Mouse (Mus musculus) forebrain, embryonic 15.5 days (tissue): ENCODE measurements at regions not wholly inside any gene's neighbourhood (a gene's known extent, or its start where the extent isn't known, plus 50 kb on each side); places are given as distances from the start of the nearest gene placed in this dataset.

Source experiments
- ATAC-seq: fragments of 200-750 bp; cut with Nextera tagmentation; replicated peaks from 2 replicates; pipeline ENCODE4 v1.8.0; 2017; ENCODE audit warnings: mild to moderate bottlenecking, moderate TSS enrichment, moderate library complexity
- H3K27ac ChIP-seq: fragments of 300-500 bp; sonication (generic); replicated peaks from 2 replicates; pipeline ENCODE4 v1.5.1; 2015; ENCODE audit warnings: mild to moderate bottlenecking, inconsistent platforms
- H3K27me3 ChIP-seq: fragments of 300-500 bp; sonication (generic); 2 replicates; pipeline ENCODE4 v1.6.1; 2015; ENCODE audit warnings: inconsistent platforms
- H3K36me3 ChIP-seq: fragments of 300-500 bp; sonication (generic); 2 replicates; pipeline ENCODE4 v1.6.1; 2015; ENCODE audit warnings: mild to moderate bottlenecking, inconsistent platforms
- H3K4me1 ChIP-seq: fragments of 300-500 bp; sonication (generic); 2 replicates; pipeline ENCODE4 v1.6.1; 2015; ENCODE audit warnings: inconsistent platforms
- H3K4me2 ChIP-seq: fragments of 300-500 bp; sonication (generic); replicated peaks from 2 replicates; pipeline ENCODE4 v1.6.1; 2015; ENCODE audit warnings: mild to moderate bottlenecking, inconsistent platforms
- H3K4me3 ChIP-seq: fragments of 300-500 bp; sonication (generic); 2 replicates; pipeline ENCODE4 v1.5.1; 2015; ENCODE audit warnings: mild to moderate bottlenecking, inconsistent platforms
- H3K9ac ChIP-seq: fragments of 300-500 bp; sonication (generic); replicated peaks from 2 replicates; pipeline ENCODE4 v1.6.1; 2015; ENCODE audit warnings: mild to moderate bottlenecking, inconsistent platforms
- H3K9me3 ChIP-seq: fragments of 300-500 bp; sonication (generic); 2 replicates; pipeline ENCODE4 v1.6.1; 2016; ENCODE audit warnings: inconsistent platforms
- WGBS: fragments of 180-500 bp; shearing (Covaris S2); methylation state at CpG from one replicate; pipeline ENCODE4 v1.1.7; 2015; ENCODE audit warnings: mixed read lengths; 5-methylcytosine and 5-hydroxymethylcytosine counted together

DNA sequence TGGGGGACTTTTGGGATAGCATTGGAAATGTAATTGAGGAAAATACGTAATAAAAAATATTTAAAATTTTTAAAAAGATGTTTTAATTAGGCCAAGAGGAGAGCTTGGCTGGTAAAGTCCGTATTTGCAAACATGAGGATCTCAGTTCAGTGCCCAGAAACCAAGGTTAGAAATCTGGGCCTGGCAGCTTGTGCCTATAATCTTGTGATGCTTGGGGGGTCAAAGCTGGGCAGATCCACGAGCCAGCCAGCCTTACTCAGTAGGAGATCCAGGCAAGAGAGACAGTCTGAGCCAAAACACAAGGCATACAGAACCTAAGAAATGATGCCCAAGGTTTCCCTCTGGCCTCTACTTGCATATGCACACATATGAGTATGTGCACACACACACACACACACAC, 54.1 kb upstream of the Cxadr start:
- H3K9ac ChIP-seq, result no peak overlapping the region
- no peaks in the 10 kb centered on the region for H3K9me3 ChIP-seq
- ATAC-seq, result no peak
- H3K4me1 ChIP-seq, result peaks cover 6% of the 10 kb centered on the region; the same call in 1 of the 2 replicates
- no peak overlapping the region for H3K4me2 ChIP-seq
- H3K36me3 ChIP-seq, result no peaks in the 10 kb centered on the region
- no peaks in the 10 kb centered on the region for H3K27me3 ChIP-seq
- 73% methylated on average over 3 of the region's 3 CpGs for WGBS
- H3K4me3 ChIP-seq, result no peak overlapping the region
- no peak overlapping the region for H3K27ac ChIP-seq

DNA sequence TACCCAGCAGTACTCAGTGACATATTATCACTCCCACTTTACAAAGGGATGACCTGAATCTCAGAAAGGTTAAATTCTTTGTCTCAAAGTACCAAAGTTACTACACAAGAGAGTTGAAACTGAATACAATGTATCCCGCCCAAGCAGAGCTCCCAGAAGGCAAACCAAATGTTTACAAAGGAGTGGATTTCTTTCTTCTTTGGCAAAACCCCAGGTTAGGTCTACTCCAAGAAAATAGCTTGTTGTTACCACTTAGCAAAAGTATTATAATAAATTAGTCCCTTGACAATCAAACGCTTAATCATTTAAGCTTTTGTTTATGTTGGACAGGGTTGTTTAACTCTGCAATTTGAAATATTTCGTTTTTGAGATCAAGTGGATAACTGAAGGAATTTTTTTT, 58.6 kb upstream of the Cxadr start:
- no peak overlapping the region for H3K9ac ChIP-seq
- H3K4me1 ChIP-seq, result peaks cover 6% of the 10 kb centered on the region
- H3K4me3 ChIP-seq, result no peak overlapping the region
- H3K4me2 ChIP-seq, result no peak overlapping the region
- H3K27me3 ChIP-seq, result no peaks in the 10 kb centered on the region
- no peaks in the 10 kb centered on the region for H3K36me3 ChIP-seq
- no peak overlapping the region for H3K27ac ChIP-seq
- ATAC-seq, result no peak
- no peaks in the 10 kb centered on the region for H3K9me3 ChIP-seq
- 90% methylated on average over 3 of the region's 3 CpGs for WGBS

GRCm38 (mm10) chr16:78240152-78240551, 61.1 kb upstream of the Cxadr start:
- Histone ChIP-seq H3K9me3 (no peaks in the 10 kb centered on the region), H3K27me3 (no peaks in the 10 kb centered on the region), H3K27ac (no peak overlapping the region), H3K4me1 (peaks cover 16% of the 10 kb centered on the region), H3K4me2 (no peak overlapping the region), H3K36me3 (no peaks in the 10 kb centered on the region), H3K9ac (no peak overlapping the region), H3K4me3 (no peak overlapping the region)
- no peak for ATAC-seq
- 86% methylated on average over 4 of the region's 4 CpGs for WGBS

- Histone ChIP-seq H3K27me3 (no peaks in the 10 kb centered on the region), H3K9me3 (no peaks in the 10 kb centered on the region), H3K4me2 (peak overlapping the region; percentile 71), H3K9ac (peak overlapping the region; percentile 61), H3K27ac (peak overlapping the region; percentile 89), H3K36me3 (no peaks in the 10 kb centered on the region), H3K4me3 (peak overlapping the region; percentile 44), H3K4me1 (peaks cover 16% of the 10 kb centered on the region)
- peak; percentile 77 for ATAC-seq
- under 1% methylated on average over 18 of the region's 18 CpGs for WGBS
Measured at GRCm38 (mm10) chr16:78238052-78238701, 63.1 kb upstream of the Cxadr start.

- peaks cover 16% of the 10 kb centered on the region for H3K4me1 ChIP-seq
- peak overlapping the region; percentile 71 for H3K4me2 ChIP-seq
- H3K36me3 ChIP-seq, result no peaks in the 10 kb centered on the region
- H3K27me3 ChIP-seq, result no peaks in the 10 kb centered on the region
- peak; percentile 59 for ATAC-seq
- H3K9me3 ChIP-seq, result no peaks in the 10 kb centered on the region
- peak overlapping the region; percentile 89 for H3K27ac ChIP-seq
- H3K4me3 ChIP-seq, result peak overlapping the region; percentile 44
- under 1% methylated on average over 13 of the region's 15 CpGs for WGBS
- peak overlapping the region; percentile 61 for H3K9ac ChIP-seq
Measured at GRCm38 (mm10) chr16:78237641-78238051, 63.6 kb upstream of the Cxadr start.

- 2% methylated on average over 25 of the region's 25 CpGs for WGBS
- peak overlapping the region; percentile 44 for H3K4me3 ChIP-seq
Measured at GRCm38 (mm10) chr16:78236746-78237640, 64.3 kb upstream of the Cxadr start.

GRCm38 (mm10) chr16:78232205-78232604, 69.1 kb upstream of the Cxadr start:
- Histone ChIP-seq H3K36me3 (no peaks in the 10 kb centered on the region), H3K4me3 (no peak overlapping the region), H3K4me1 (peaks cover 9% of the 10 kb centered on the region), H3K4me2 (no peak overlapping the region), H3K9ac (no peak overlapping the region), H3K9me3 (no peaks in the 10 kb centered on the region), H3K27ac (no peak overlapping the region), H3K27me3 (no peaks in the 10 kb centered on the region)
- ATAC-seq, result no peak
- WGBS, result 89% methylated on average over 2 of the region's 2 CpGs

More at GRCm38 (mm10) chr16:78236746-78237640, 64.3 kb upstream of the Cxadr start:
- Histone ChIP-seq H3K27me3 (no peaks in the 10 kb centered on the region), H3K36me3 (no peaks in the 10 kb centered on the region), H3K9me3 (no peaks in the 10 kb centered on the region), H3K27ac (peak overlapping the region; percentile 89), H3K9ac (peak overlapping the region; percentile 61), H3K4me2 (peak overlapping the region; percentile 71), H3K4me1 (peaks cover 16% of the 10 kb centered on the region)
- peak; percentile 45 for ATAC-seq

- Histone ChIP-seq H3K27me3 (no peaks in the 10 kb centered on the region), H3K27ac (no peak overlapping the region), H3K4me2 (no peak overlapping the region), H3K9ac (no peak overlapping the region), H3K9me3 (no peaks in the 10 kb centered on the region), H3K4me3 (no peak overlapping the region), H3K36me3 (no peaks in the 10 kb centered on the region), H3K4me1 (no peaks in the 10 kb centered on the region)
- 88% methylated on average over 4 of the region's 4 CpGs for WGBS
- no peak for ATAC-seq
Measured at GRCm38 (mm10) chr16:78229013-78229412, 72.3 kb upstream of the Cxadr start.

GRCm38 (mm10) chr16:78222377-78222776, 78.9 kb upstream of the Cxadr start:
- H3K4me3 ChIP-seq, result no peak overlapping the region
- WGBS, result 73% methylated on average over 1 of the region's 1 CpGs

DNA sequence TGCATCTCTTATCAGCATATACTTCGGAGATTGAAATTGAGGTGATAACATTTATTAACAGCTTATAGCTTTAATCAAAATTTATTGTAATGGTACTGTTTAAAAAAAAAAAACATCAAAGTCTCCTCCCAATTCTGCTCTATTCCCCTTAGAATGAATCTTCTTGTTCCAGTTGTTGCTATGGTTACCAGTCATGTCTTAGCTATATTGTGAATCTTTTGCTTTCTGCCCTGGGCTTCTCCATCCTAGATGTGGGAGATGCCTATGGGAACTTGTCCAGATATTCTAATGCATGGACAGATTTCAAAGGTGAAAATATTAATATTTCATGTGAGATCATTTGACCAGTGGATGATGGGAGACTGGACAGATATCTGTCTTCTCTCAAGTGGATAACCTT, 79.5 kb upstream of the Cxadr start:
- WGBS, result 92% methylated on average over 1 of the region's 1 CpGs
- Histone ChIP-seq H3K4me2 (no peak overlapping the region), H3K9ac (no peak overlapping the region), H3K4me3 (no peak overlapping the region), H3K9me3 (no peaks in the 10 kb centered on the region), H3K27ac (no peak overlapping the region), H3K27me3 (no peaks in the 10 kb centered on the region), H3K4me1 (peaks cover 6% of the 10 kb centered on the region), H3K36me3 (no peaks in the 10 kb centered on the region)
- no peak for ATAC-seq

More at GRCm38 (mm10) chr16:78222377-78222776, 78.9 kb upstream of the Cxadr start:
- Histone ChIP-seq H3K9me3 (no peaks in the 10 kb centered on the region), H3K27ac (no peak overlapping the region), H3K9ac (no peak overlapping the region), H3K4me1 (peaks cover 6% of the 10 kb centered on the region), H3K27me3 (no peaks in the 10 kb centered on the region), H3K4me2 (no peak overlapping the region), H3K36me3 (no peaks in the 10 kb centered on the region)
- no peak for ATAC-seq

GRCm38 (mm10) chr16:78217633-78218032, 83.7 kb upstream of the Cxadr start:
- no peak overlapping the region; the same call in 1 of the 2 replicates for H3K4me2 ChIP-seq
- no peak overlapping the region for H3K9ac ChIP-seq
- peaks cover 6% of the 10 kb centered on the region for H3K4me1 ChIP-seq
- ATAC-seq, result peak; percentile 64
- H3K36me3 ChIP-seq, result no peaks in the 10 kb centered on the region
- H3K27me3 ChIP-seq, result no peaks in the 10 kb centered on the region
- 22% methylated on average over 6 of the region's 6 CpGs for WGBS
- H3K27ac ChIP-seq, result no peak overlapping the region; the same call in 1 of the 2 replicates
- H3K9me3 ChIP-seq, result no peaks in the 10 kb centered on the region
- no peak overlapping the region for H3K4me3 ChIP-seq

DNA sequence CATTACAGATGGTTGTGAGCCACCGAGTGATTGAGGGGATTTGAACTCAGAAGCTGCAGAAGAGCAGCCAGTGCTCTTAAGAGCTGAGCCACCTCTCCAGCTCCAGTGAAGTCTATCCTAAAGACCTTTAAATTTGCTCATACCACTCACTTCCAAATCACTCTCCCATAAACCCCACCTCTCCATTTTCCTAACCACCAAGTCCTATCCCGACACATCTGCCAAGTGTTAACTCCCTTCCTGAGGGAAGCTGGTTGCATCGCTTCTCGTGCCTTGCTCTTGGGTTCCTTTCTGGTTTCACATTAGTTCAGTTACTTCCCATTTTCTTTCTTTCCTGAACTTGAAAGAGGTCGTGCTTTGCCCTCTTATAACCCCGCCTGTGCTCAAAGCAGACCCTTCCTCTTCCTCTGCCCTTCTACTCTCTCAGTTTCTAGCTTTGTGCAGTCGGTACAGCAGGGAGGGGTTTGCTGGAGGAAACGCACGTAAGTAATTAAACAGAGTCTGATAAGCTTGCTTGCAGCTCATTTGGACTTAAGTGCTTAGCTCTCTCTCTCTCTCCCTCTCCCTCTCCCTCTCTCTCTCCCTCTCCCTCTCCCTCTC, 84.4 kb upstream of the Cxadr start:
- no peak overlapping the region for H3K4me3 ChIP-seq
- no peaks in the 10 kb centered on the region for H3K27me3 ChIP-seq
- H3K9ac ChIP-seq, result no peak overlapping the region
- 35% methylated on average over 9 of the region's 9 CpGs for WGBS
- no peaks in the 10 kb centered on the region for H3K36me3 ChIP-seq
- H3K9me3 ChIP-seq, result no peaks in the 10 kb centered on the region
- no peak overlapping the region for H3K4me2 ChIP-seq
- no peak overlapping the region for H3K27ac ChIP-seq
- H3K4me1 ChIP-seq, result peaks cover 6% of the 10 kb centered on the region
- ATAC-seq, result 0 out of 2 replicates have a peak, but pooled peaks have one; percentile 48
